Mouse (Mus musculus) cortical plate, adult 2 months (tissue): ENCODE data around the gene Elf5.

Source experiments
- CTCF ChIP-seq: fragments of 200-500 bp; IDR thresholded peaks from 2 replicates; pipeline ENCODE4 v1.5.1; 2011; ENCODE audit warnings: mild to moderate bottlenecking, control low read depth, low read length; ENCODE audit not compliant: insufficient read depth; ENCODE audit errors: extremely low read depth
- POLR2A ChIP-seq: fragments of 200-500 bp; IDR thresholded peaks from 2 replicates; pipeline ENCODE4 v1.6.1; 2011; ENCODE audit warnings: mild to moderate bottlenecking, low read length, control low read depth; ENCODE audit not compliant: insufficient read depth; ENCODE audit errors: extremely low read depth

- no peak for TF ChIP-seq POLR2A
- TF ChIP-seq CTCF, result peak; percentile 82
Measured at GRCm38 (mm10) chr2:103424349-103425026, 13.0 kb downstream of the Elf5 start.
